Mouse (Mus musculus) intestine, embryonic 15.5 days (tissue): ENCODE results near the gene Nt5m. TPM values are rescaled to one million over a fixed set of nuclear protein-coding genes. Genes with fewer than 3 reads are reported as not detected.

ENCODE experiments used
- ATAC-seq: fragments of 200-750 bp; cut with Nextera tagmentation; 2 replicates; pipeline ENCODE4 v1.8.0; 2017; ENCODE audit warnings: moderate TSS enrichment, moderate library complexity
- H3K27ac ChIP-seq: fragments of 300-500 bp; sonication (generic); 2 replicates; pipeline ENCODE4 v1.5.1; 2015; ENCODE audit warnings: mild to moderate bottlenecking, inconsistent platforms
- H3K27me3 ChIP-seq: fragments of 300-500 bp; sonication (generic); replicated peaks from 2 replicates; pipeline ENCODE4 v1.6.1; 2015; ENCODE audit warnings: inconsistent platforms
- H3K36me3 ChIP-seq: fragments of 300-500 bp; sonication (generic); 2 replicates; pipeline ENCODE4 v1.6.1; 2015; ENCODE audit warnings: inconsistent platforms
- H3K4me1 ChIP-seq: fragments of 300-500 bp; sonication (generic); replicated peaks from 2 replicates; pipeline ENCODE4 v1.6.1; 2015; ENCODE audit warnings: inconsistent platforms
- H3K4me2 ChIP-seq: fragments of 300-500 bp; sonication (generic); replicated peaks from 2 replicates; pipeline ENCODE4 v1.6.1; 2015; ENCODE audit warnings: mild to moderate bottlenecking, inconsistent platforms
- H3K4me3 ChIP-seq: fragments of 300-500 bp; sonication (generic); replicated peaks from 2 replicates; pipeline ENCODE4 v1.5.1; 2015; ENCODE audit warnings: inconsistent platforms
- H3K9ac ChIP-seq: fragments of 300-500 bp; sonication (generic); 2 replicates; pipeline ENCODE4 v1.6.1; 2015; ENCODE audit warnings: inconsistent platforms
- H3K9me3 ChIP-seq: fragments of 300-500 bp; sonication (generic); 2 replicates; pipeline ENCODE4 v1.6.1; 2016; ENCODE audit warnings: inconsistent platforms
- WGBS: fragments of 180-500 bp; shearing (Covaris S2); methylation state at CpG from one replicate; pipeline ENCODE4 v1.1.7; 2015; 5-methylcytosine and 5-hydroxymethylcytosine counted together
- polyA plus RNA-seq: library from polyadenylated mRNA; unstranded; fragments of >200 nt; fragmentation: Nextera tagmentation; extraction: Ambion mirVana; gene quantifications from 2 replicates; pipeline ENCODE4 v1.2.1, GENCODE M21; 2015

Gene Nt5m
- 32.7 and 34.4 TPM in 2 replicates for polyA plus RNA-seq

DNA sequence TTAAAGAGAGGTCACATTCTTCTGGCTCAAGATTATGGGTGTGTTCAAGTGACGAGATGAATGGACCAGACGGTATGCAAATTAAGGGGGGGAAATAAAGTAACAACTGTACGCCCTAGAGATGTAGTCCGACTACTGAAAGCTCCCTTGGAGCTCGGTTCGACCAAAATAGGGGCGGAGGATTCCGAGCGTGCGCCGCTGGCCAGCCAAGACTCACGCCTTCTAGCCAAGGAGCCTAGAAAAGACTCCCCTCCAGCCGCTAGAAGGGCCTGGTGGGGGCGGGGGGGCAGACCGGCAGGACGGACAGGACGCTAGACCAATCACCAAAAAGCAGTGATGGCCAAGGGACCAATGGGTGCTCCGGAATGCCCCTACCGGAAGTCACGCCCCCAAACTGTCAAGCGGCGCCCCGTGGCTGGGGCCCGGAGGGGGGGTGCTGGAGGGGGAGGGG lies at the start of gene Nt5m:
Gene Nt5m, plus strand, starts transcription at position 440 of the 451 bp plus-strand sequence.
- WGBS, result under 1% methylated on average over 24 of the region's 24 CpGs

DNA sequence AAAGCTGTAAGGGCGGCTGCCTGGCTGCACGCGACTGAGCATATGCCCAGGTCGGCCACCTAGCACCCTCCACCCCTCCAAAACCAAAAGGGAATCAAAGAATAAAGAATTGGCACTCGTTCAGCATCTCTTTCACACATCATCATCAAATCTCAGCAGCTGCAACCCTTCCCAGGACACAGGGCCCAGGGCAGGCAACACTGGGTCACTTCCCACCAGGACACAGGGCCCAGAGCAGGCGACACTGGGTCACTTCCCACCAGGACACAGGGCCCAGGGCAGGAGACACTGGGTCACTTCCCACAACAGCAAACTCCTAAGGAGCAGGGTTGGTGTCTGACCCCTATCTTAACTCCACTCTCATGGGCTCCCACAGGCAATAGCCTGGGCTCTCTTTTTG lies 45.9 kb upstream of the Nt5m start:
- ATAC-seq, result no peak
- Histone ChIP-seq H3K27ac (no peak overlapping the region), H3K4me1 (0 out of 2 replicates have a peak, but pooled peaks cover 3% of the 10 kb centered on the region), H3K9ac (no peak overlapping the region), H3K27me3 (no peaks in the 10 kb centered on the region), H3K9me3 (no peaks in the 10 kb centered on the region), H3K36me3 (peaks cover 42% of the 10 kb centered on the region), H3K4me2 (no peak overlapping the region), H3K4me3 (no peak overlapping the region)
- 91% methylated on average over 6 of the region's 6 CpGs for WGBS

More for the DNA sequence above, at the start of gene Nt5m:
- H3K27ac ChIP-seq, result peak within 1 kb of the TSS; percentile 96
- H3K9ac ChIP-seq, result peak within 1 kb of the TSS; percentile 79
- H3K4me3 ChIP-seq, result peak within 1 kb of the TSS; percentile 83
- H3K9me3 ChIP-seq, result no peaks in the 10 kb centered on the region
- H3K36me3 ChIP-seq, result peaks cover 10% of the 10 kb centered on the region; the same call in 1 of the 2 replicates
- H3K4me1 ChIP-seq, result peaks cover 11% of the 10 kb centered on the region; the same call in 1 of the 2 replicates
- H3K27me3 ChIP-seq, result no peaks in the 10 kb centered on the region
- H3K4me2 ChIP-seq, result peak within 1 kb of the TSS; percentile 56
- ATAC-seq, result peak; percentile 98

GRCm38 (mm10) chr11:59800412-59800811 lies 38.8 kb upstream of the Nt5m start:
- Histone ChIP-seq H3K9ac (no peak overlapping the region), H3K27me3 (no peaks in the 10 kb centered on the region), H3K36me3 (peaks cover 48% of the 10 kb centered on the region), H3K9me3 (no peaks in the 10 kb centered on the region), H3K4me1 (no peaks in the 10 kb centered on the region), H3K27ac (no peak overlapping the region), H3K4me2 (no peak overlapping the region), H3K4me3 (no peak overlapping the region)
- ATAC-seq, result no peak
- WGBS, result 95% methylated on average over 10 of the region's 10 CpGs

DNA sequence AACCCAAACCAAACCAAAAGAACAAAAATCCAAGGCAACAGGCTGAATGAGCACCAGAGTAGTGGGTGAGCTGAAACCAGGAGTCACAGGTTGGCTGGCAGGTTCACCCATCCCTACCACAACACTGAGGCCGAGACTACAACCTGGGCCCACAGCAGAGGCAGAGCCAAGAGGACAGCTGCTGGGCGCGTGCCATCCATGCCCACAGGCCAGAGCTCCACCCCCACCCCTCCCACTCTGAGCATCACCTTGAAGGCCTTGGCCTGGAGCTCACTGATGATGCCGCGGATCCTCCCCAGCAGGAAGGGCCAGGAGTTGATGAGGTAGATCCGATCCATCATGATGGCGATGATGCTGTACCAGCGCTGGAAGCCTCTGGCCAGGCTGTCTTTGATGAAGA lies 37.4 kb upstream of the Nt5m start:
- no peaks in the 10 kb centered on the region for H3K27me3 ChIP-seq
- no peak overlapping the region for H3K9ac ChIP-seq
- H3K36me3 ChIP-seq, result peaks cover 52% of the 10 kb centered on the region
- no peaks in the 10 kb centered on the region for H3K9me3 ChIP-seq
- no peak for ATAC-seq
- H3K4me2 ChIP-seq, result no peak overlapping the region
- 96% methylated on average over 8 of the region's 8 CpGs for WGBS
- no peak overlapping the region for H3K4me3 ChIP-seq
- H3K4me1 ChIP-seq, result no peaks in the 10 kb centered on the region
- no peak overlapping the region for H3K27ac ChIP-seq

- H3K4me2 ChIP-seq, result no peak overlapping the region
- H3K4me3 ChIP-seq, result no peak overlapping the region
- 91% methylated on average over 14 of the region's 14 CpGs for WGBS
- peaks cover 49% of the 10 kb centered on the region for H3K36me3 ChIP-seq
- no peak overlapping the region for H3K9ac ChIP-seq
- H3K27ac ChIP-seq, result no peak overlapping the region
- H3K4me1 ChIP-seq, result peaks cover 2% of the 10 kb centered on the region
- no peaks in the 10 kb centered on the region for H3K27me3 ChIP-seq
- H3K9me3 ChIP-seq, result no peaks in the 10 kb centered on the region
- ATAC-seq, result no peak
Measured at GRCm38 (mm10) chr11:59803516-59803915, 35.7 kb upstream of the Nt5m start.

DNA sequence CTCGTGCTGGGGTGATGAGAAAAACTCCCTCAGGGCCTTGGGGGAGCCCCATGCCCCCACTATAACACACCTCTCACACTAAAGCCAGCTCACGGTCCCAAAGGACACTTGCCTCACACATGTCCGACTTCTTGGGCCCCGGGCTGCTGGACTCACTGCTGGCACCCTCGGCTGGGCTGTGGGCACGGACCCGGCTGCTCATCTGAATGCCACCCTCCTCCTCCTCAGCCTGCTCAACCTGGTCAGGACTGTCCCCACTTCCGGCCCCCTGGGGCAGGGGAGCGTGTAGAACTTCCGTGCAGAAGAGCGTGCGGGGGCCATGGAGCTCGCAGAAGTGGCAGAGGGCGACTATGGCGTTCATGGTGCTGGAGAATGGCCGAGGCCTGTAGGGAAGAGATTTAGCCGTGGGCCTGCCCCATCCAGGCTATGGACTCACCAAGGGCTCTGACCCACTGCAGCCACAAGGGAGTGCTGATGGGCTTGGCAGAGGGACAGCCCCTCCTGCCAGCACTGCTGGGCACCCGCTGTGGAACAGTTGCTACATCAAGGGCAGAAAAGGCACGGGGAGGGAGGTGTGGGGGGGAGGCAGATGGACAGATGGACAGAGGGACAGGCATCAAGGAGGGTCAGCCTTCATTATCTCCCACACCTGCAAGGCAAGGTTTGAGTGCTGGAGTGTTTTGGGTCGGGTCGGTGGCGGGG lies 34.7 kb upstream of the Nt5m start:
- H3K4me2 ChIP-seq, result no peak overlapping the region
- H3K9ac ChIP-seq, result no peak overlapping the region
- H3K4me1 ChIP-seq, result peaks cover 9% of the 10 kb centered on the region
- 92% methylated on average over 22 of the region's 22 CpGs for WGBS
- no peak for ATAC-seq
- H3K27ac ChIP-seq, result no peak overlapping the region
- peaks cover 38% of the 10 kb centered on the region for H3K36me3 ChIP-seq
- no peaks in the 10 kb centered on the region for H3K27me3 ChIP-seq
- H3K9me3 ChIP-seq, result no peaks in the 10 kb centered on the region
- no peak overlapping the region for H3K4me3 ChIP-seq

- Histone ChIP-seq H3K4me2 (no peak overlapping the region), H3K36me3 (peaks cover 37% of the 10 kb centered on the region), H3K27ac (no peak overlapping the region), H3K4me3 (no peak overlapping the region), H3K9ac (no peak overlapping the region), H3K27me3 (no peaks in the 10 kb centered on the region), H3K9me3 (no peaks in the 10 kb centered on the region), H3K4me1 (peaks cover 9% of the 10 kb centered on the region)
- WGBS, result 100% methylated on average over 1 of the region's 1 CpGs
- ATAC-seq, result no peak
Measured at GRCm38 (mm10) chr11:59805256-59805655, 34.0 kb upstream of the Nt5m start.

- Histone ChIP-seq H3K36me3 (peaks cover 36% of the 10 kb centered on the region), H3K4me2 (no peak overlapping the region), H3K9me3 (no peaks in the 10 kb centered on the region), H3K4me1 (peaks cover 9% of the 10 kb centered on the region), H3K27ac (no peak overlapping the region), H3K27me3 (no peaks in the 10 kb centered on the region), H3K9ac (no peak overlapping the region), H3K4me3 (no peak overlapping the region)
- no peak for ATAC-seq
- WGBS, result 95% methylated on average over 2 of the region's 2 CpGs
Measured at GRCm38 (mm10) chr11:59805656-59806055, 33.6 kb upstream of the Nt5m start.

- Histone ChIP-seq H3K9me3 (no peaks in the 10 kb centered on the region), H3K9ac (peak overlapping the region; percentile 94; the same call in 1 of the 2 replicates), H3K4me1 (peaks cover 11% of the 10 kb centered on the region), H3K4me2 (peak overlapping the region; percentile 67), H3K27me3 (no peaks in the 10 kb centered on the region), H3K4me3 (peak overlapping the region; percentile 70), H3K27ac (0 out of 2 replicates have a peak overlapping the region, but pooled peaks have one; percentile 96), H3K36me3 (peaks cover 14% of the 10 kb centered on the region)
- WGBS, result 65% methylated on average over 14 of the region's 14 CpGs
- no peak for ATAC-seq
Measured at GRCm38 (mm10) chr11:59808170-59808960, 30.9 kb upstream of the Nt5m start.

- peak overlapping the region; percentile 70 for H3K4me3 ChIP-seq
- H3K4me2 ChIP-seq, result peak overlapping the region; percentile 67
- H3K9ac ChIP-seq, result peak overlapping the region; percentile 94
- peak; percentile 59 for ATAC-seq
- peaks cover 11% of the 10 kb centered on the region for H3K4me1 ChIP-seq
- peak overlapping the region; percentile 96 for H3K27ac ChIP-seq
- no peaks in the 10 kb centered on the region for H3K9me3 ChIP-seq
- 0% methylated on average over 15 of the region's 15 CpGs for WGBS
- peaks cover 11% of the 10 kb centered on the region for H3K36me3 ChIP-seq
- H3K27me3 ChIP-seq, result no peaks in the 10 kb centered on the region
Measured at GRCm38 (mm10) chr11:59809071-59809669, 30.1 kb upstream of the Nt5m start.

- peak; percentile 96 for ATAC-seq
- Histone ChIP-seq H3K27me3 (no peaks in the 10 kb centered on the region), H3K27ac (peak within 1 kb of the TSS; percentile 96), H3K9ac (peak within 1 kb of the TSS; percentile 94), H3K9me3 (no peaks in the 10 kb centered on the region), H3K4me2 (peak within 1 kb of the TSS; percentile 67), H3K4me3 (peak within 1 kb of the TSS; percentile 70), H3K36me3 (peaks cover 5% of the 10 kb centered on the region), H3K4me1 (peaks cover 11% of the 10 kb centered on the region)
- WGBS, result under 1% methylated on average over 52 of the region's 52 CpGs
Measured at GRCm38 (mm10) chr11:59809670-59810474, 29.4 kb upstream of the Nt5m start, which contains the start of gene Flcn. TSS of gene Flcn (minus strand) at chr11:59810016.
